ENCODE assay signal across 16 mouse cellular contexts in genomic region chr11:102656931-102657330, GRCm38 (mm10). TPM values are rescaled to one million over a fixed set of nuclear protein-coding genes. Genes with fewer than 3 reads are reported as not detected.
"Had no signal": no experiment of that assay in that cellular context is flagged by ENCODE, and none has a peak within 500 bp of the region (broad histone marks: within the 10 kb centered on the region; RNA-seq: fewer than 3 reads in every experiment).

No protein-coding gene starts in this region.

- H3K27me3 ChIP-seq: limb, embryonic 15.5 days; liver, embryonic 13.5 days; midbrain, embryonic 15.5 days; stomach, embryonic 15.5 days had no signal

- H3K36me3 ChIP-seq: limb, embryonic 15.5 days; liver, embryonic 13.5 days; midbrain, embryonic 10.5 days; midbrain, embryonic 15.5 days; stomach, embryonic 15.5 days had no signal

- H3K9me3 ChIP-seq: limb, embryonic 15.5 days; liver, embryonic 13.5 days; midbrain, embryonic 10.5 days; midbrain, embryonic 15.5 days; stomach, embryonic 15.5 days had no signal

- H3K27ac ChIP-seq: kidney, postnatal 0 days; limb, embryonic 15.5 days; liver, embryonic 13.5 days; midbrain, embryonic 10.5 days; midbrain, embryonic 15.5 days; stomach, embryonic 15.5 days had no signal

- ATAC-seq: midbrain, embryonic 15.5 days had no signal

- H3K4me3 ChIP-seq: limb, embryonic 15.5 days; liver, embryonic 13.5 days; midbrain, embryonic 10.5 days; midbrain, embryonic 15.5 days; stomach, embryonic 15.5 days had no signal

- DNase-seq: kidney, adult 11 months; kidney, adult 9 months; kidney, postnatal 36 days; layer of hippocampus, adult 9-11 months; layer of hippocampus, postnatal 36 days; liver, embryonic 13.5 days; lung, adult 18-20 months; right cerebral cortex, postnatal 14 days; thymus, adult 2 months; thymus, postnatal 36 days had no signal

- H3K4me1 ChIP-seq: liver, embryonic 13.5 days; midbrain, embryonic 10.5 days; midbrain, embryonic 15.5 days had no signal

- H3K4me2 ChIP-seq: limb, embryonic 15.5 days; liver, embryonic 13.5 days; midbrain, embryonic 15.5 days; stomach, embryonic 15.5 days had no signal

- H3K9ac ChIP-seq: limb, embryonic 15.5 days; liver, embryonic 13.5 days; midbrain, embryonic 15.5 days; stomach, embryonic 15.5 days had no signal

RNA-seq across cellular contexts. Expression of gene Meioc, which starts 6.6 kb away (rescaled TPM):
- polyA plus RNA-seq: midbrain, embryonic 15.5 days; spleen, adult 2 months; thymus, adult 2 months had no signal
